Mouse (Mus musculus) megakaryocyte, embryonic 14.5 days (primary cell): ENCODE measurements at regions not wholly inside any gene's neighbourhood (a gene's known extent, or its start where the extent isn't known, plus 50 kb on each side); places are given as distances from the start of the nearest gene placed in this dataset.

Source experiments
- H3K27me3 ChIP-seq: replicated peaks from 2 replicates; pipeline ENCODE3; 2012; ENCODE audit warnings: inconsistent platforms
- H3K36me3 ChIP-seq: replicated peaks from 2 replicates; pipeline ENCODE3; 2012; ENCODE audit warnings: low read length, inconsistent platforms, mixed read lengths
- H3K4me1 ChIP-seq: 2 replicates; pipeline ENCODE4 v1.6.1; 2012; ENCODE audit warnings: inconsistent platforms
- H3K4me3 ChIP-seq: replicated peaks from 2 replicates; pipeline ENCODE3; 2012; ENCODE audit warnings: moderate library complexity, mild to moderate bottlenecking, inconsistent platforms
- H3K9me3 ChIP-seq: 2 replicates; pipeline ENCODE4 v1.6.1; 2012; ENCODE audit warnings: inconsistent platforms
- FLI1 ChIP-seq: IDR thresholded peaks from 2 replicates; pipeline ENCODE4 v1.6.1; 2012; ENCODE audit warnings: low read length, inconsistent platforms, mixed read lengths
- GATA1 ChIP-seq: IDR thresholded peaks from 3 replicates; pipeline ENCODE4 v1.6.1; 2012; ENCODE audit warnings: mixed read lengths, low read length, inconsistent platforms, borderline replicate concordance

DNA sequence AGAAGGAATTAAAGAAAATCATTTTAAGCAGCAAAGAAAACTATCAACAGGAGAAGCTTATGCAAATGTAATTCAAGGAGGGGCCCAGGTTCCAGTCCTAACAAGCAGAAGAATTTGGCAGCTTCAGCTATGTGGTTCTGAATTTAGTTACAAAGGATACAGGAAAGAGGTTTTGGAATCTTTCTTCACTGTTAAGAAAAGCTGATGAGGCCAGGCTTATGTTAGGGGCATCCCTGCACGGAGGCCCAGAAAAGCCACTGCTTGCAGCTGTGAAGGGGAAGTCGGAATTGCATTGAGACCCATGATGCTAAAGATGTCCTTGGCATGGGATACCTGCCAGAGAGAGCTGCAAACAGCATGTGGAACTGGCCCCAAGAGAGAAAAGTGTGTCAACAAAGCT lies 114.9 kb upstream of the Cops8 start:
- no peak overlapping the region for H3K4me3 ChIP-seq
- peaks cover 19% of the 10 kb centered on the region; the same call in 1 of the 2 replicates for H3K9me3 ChIP-seq
- H3K27me3 ChIP-seq: no peaks in the 10 kb centered on the region

DNA sequence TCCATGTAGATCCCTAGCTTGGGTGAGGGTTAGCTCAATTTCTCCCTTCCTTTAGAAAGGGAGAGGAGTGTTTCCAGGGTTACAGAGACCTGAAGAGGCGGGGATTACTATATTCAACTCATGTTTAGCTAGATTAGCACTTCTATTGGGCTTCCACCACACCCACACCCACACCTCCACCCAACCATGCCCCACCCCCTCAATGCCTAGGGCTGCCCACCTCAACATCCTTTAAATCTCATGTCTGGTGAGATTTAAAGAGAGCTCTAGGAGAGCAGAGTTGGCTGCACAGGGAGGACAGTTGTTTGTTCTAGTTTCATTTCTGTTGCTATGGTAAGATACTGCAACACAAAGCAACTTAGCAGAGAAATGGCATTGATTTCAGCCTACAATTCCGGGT lies 113.8 kb upstream of the Cops8 start:
- TF ChIP-seq FLI1 (no peak), GATA1 (no peak)
- no peaks in the 10 kb centered on the region for H3K27me3 ChIP-seq
- no peaks in the 10 kb centered on the region for H3K36me3 ChIP-seq
- no peaks in the 10 kb centered on the region for H3K4me1 ChIP-seq
- peaks cover 19% of the 10 kb centered on the region; the same call in 1 of the 2 replicates for H3K9me3 ChIP-seq
- no peak overlapping the region for H3K4me3 ChIP-seq

More for the DNA sequence above, 114.9 kb upstream of the Cops8 start:
- Histone ChIP-seq H3K4me1 (no peaks in the 10 kb centered on the region), H3K36me3 (no peaks in the 10 kb centered on the region)
- TF ChIP-seq GATA1: no peak
- TF ChIP-seq FLI1: no peak

DNA sequence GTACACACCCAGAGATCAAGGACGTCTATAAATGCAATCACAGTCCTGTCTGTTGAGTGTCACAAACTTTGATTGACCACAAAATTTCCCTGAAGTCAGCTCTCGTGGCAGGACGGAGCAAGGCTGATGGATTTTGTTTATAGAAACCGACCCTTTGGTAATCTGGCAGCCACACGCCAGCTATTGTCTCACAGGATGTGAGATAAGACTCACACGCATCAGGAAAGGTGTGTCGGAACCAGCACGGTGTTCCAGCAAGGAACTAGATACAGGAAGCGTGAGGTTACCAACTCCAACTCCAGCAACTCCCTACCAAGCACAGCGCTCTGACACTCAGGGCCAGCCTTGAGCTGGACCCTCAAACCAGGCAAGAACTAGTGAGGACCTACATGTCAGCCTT lies 112.4 kb upstream of the Cops8 start:
- H3K27me3 ChIP-seq: no peaks in the 10 kb centered on the region
- H3K4me3 ChIP-seq: no peak overlapping the region
- H3K9me3 ChIP-seq: peaks cover 16% of the 10 kb centered on the region; the same call in 1 of the 2 replicates
- TF ChIP-seq GATA1: no peak
- TF ChIP-seq FLI1: no peak
- H3K4me1 ChIP-seq: no peaks in the 10 kb centered on the region
- H3K36me3 ChIP-seq: no peaks in the 10 kb centered on the region

DNA sequence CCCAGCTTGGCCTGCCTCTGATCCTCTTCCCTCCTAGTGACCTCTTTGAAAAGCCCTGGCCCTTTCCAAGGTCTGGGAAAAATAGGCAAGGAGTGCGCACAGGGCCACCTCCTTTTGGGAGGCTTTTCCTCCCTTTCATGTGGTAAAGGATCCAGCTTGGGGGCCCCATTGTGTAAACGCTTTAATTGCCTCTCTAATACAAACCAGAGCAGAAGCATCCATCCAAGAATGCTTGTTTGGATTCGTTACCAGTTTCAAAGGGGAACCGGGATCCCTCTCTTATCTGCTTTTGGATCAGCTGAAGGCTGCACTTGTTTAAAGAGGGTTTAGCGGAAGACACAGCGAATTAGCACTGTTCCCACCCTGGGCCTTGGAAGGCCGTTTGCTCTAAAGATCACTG lies 109.3 kb upstream of the Cops8 start:
- H3K27me3 ChIP-seq: no peaks in the 10 kb centered on the region
- TF ChIP-seq FLI1: no peak
- TF ChIP-seq GATA1: no peak
- no peaks in the 10 kb centered on the region for H3K36me3 ChIP-seq
- H3K4me3 ChIP-seq: no peak overlapping the region
- H3K4me1 ChIP-seq: no peaks in the 10 kb centered on the region
- peaks cover 21% of the 10 kb centered on the region for H3K9me3 ChIP-seq

DNA sequence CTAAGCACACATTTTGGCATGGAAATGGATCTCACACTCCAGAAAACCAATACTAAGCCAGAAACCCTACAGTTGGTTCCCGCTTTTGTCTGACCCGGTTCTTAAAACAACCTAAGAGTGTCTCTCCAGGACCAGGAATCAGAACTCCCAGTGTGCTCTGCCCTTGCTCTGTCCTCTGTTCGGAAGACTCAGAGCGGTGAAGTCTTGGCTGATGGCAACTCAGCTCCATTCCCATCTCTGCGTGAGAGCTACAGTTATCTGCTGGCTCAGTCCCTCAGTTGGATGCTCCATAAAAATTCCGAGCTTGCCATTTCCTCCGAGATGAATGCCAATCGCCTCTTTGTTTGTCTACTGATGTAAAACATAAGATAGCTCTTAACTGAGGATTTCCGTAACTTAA lies 107.6 kb upstream of the Cops8 start:
- no peak for TF ChIP-seq FLI1
- no peak for TF ChIP-seq GATA1
- H3K36me3 ChIP-seq: no peaks in the 10 kb centered on the region
- H3K4me1 ChIP-seq: no peaks in the 10 kb centered on the region
- H3K4me3 ChIP-seq: no peak overlapping the region
- no peaks in the 10 kb centered on the region for H3K27me3 ChIP-seq
- peaks cover 32% of the 10 kb centered on the region for H3K9me3 ChIP-seq

DNA sequence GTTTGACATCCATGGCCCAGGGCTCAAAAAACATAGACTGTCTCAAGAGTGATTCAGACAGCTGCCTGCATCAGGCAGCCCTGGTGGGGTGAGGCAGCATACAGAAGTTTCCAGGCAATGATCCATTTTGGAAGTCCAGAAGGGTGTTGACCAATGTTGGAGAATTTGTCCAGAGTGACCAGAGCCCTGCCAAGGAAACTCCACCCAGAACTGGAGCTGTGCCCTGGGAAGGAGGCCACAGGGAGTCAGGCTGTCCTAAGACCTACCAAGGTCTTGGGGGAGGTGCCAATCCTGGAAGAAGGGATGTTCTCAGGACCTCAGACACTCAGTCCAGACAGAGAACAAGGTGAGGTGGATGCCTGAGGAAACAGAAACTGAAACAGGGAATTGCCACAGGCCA lies 105.2 kb upstream of the Cops8 start:
- Histone ChIP-seq H3K9me3 (peaks cover 49% of the 10 kb centered on the region), H3K4me1 (no peaks in the 10 kb centered on the region), H3K36me3 (no peaks in the 10 kb centered on the region), H3K27me3 (no peaks in the 10 kb centered on the region), H3K4me3 (no peak overlapping the region)
- TF ChIP-seq GATA1 (no peak), FLI1 (no peak)

DNA sequence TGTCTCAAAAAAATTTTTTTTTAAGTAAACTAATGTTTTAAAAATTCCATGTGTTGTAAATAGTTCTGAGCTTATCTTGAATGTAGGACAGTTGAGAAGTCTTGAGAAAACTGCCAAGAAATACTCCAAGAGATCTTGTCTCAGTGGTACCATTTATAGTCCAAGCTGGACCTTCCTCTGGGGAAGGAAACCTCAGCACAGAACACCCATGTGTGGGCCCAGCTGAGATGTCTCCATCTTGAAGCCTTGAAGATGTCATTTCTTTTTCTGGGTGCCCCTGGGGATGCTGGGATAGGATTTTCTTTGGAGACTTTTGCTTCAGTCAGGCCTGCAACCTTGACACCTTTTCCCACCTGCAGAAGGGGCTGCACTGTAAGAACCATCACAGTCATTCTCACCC lies 101.4 kb upstream of the Cops8 start:
- H3K9me3 ChIP-seq: peaks cover 57% of the 10 kb centered on the region
- no peak for TF ChIP-seq FLI1
- no peak overlapping the region for H3K4me3 ChIP-seq
- no peaks in the 10 kb centered on the region for H3K36me3 ChIP-seq
- no peaks in the 10 kb centered on the region for H3K27me3 ChIP-seq
- peaks cover 6% of the 10 kb centered on the region for H3K4me1 ChIP-seq

DNA sequence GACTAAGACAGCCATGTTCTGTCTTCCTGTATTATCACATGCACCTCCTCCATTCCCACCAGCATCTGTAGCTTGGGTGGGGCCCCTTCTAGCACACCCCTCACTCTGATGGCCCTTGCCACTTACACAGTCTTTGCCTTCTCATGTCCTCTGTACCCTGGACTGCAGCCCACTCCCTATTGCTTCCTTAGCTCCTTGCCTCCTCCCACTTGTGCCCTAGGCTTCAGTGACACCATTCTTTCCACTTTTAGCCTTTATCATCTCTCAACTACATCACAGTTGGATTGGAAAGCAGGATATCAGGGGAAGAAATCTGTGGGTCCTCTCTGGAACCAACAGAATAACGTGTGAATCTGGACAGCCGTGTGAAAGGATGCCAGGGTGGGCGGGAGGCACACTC lies 100.4 kb upstream of the Cops8 start:
- Histone ChIP-seq H3K36me3 (no peaks in the 10 kb centered on the region), H3K4me1 (peaks cover 6% of the 10 kb centered on the region), H3K4me3 (no peak overlapping the region), H3K27me3 (no peaks in the 10 kb centered on the region), H3K9me3 (peaks cover 51% of the 10 kb centered on the region)
- TF ChIP-seq FLI1: no peak
- TF ChIP-seq GATA1: no peak

DNA sequence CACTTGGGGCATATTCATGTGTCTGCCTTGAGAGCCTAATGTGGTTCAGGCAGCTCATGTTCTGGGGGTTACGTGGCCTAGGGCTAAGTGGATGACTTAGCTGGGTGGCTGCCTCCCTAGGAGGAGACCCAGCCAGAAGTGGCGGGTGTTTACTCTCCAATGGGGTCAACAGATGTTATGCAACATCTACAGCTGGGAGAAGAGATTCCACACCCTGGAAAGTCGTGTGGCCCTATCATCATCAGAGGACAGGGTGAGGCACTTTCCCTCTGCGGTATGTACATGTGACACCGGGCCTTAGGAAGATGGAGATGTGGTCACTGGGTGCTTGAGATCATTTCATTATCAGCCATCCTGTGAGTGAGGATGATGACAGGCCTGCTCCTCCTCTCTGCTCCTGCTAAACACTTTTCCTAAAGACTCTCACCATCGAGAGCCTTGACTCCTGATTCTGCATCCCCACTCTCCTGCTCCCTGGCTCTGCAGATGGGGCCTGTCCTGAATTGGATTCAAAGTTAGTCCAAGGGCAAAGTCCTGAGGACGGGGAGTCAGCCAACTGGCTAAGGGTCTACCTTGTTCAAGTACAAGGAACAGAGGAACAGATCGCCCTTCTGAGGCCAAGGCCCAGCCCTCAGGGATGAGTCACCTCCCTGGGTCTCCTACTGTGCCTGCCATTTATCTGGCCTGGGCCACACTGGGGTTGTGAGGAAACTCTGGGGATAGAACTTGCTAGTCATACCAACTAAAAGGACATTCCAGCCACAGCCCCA lies 99.8 kb upstream of the Cops8 start:
- TF ChIP-seq GATA1 (no peak), FLI1 (no peak)
- H3K9me3 ChIP-seq: peaks cover 45% of the 10 kb centered on the region
- peaks cover 6% of the 10 kb centered on the region for H3K4me1 ChIP-seq
- H3K36me3 ChIP-seq: no peaks in the 10 kb centered on the region
- no peak overlapping the region for H3K4me3 ChIP-seq
- no peaks in the 10 kb centered on the region for H3K27me3 ChIP-seq

DNA sequence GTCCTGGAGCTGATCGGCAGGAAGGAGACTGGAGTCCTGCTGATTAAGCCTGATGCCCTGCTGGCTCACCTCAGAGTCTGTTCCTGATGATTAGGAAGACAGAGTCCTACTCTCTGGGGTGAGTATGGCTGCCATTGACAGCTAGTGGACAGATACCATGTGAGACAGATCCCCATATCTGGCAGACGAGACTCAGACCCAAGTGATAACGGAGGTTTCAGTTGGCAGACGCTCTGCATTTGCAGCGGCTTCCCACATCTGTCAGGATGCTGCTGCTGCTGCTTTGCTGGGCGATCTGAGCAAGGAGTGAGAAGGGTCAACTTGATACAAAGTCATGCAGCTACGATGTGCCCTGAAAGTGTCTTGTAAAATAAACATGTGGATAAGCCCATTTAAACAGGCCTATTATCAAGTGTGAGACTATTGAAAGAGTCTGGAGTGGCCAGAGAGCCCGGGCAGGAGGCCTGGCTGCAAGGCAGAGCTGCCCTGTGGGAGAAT lies 98.1 kb upstream of the Cops8 start:
- Histone ChIP-seq H3K36me3 (no peaks in the 10 kb centered on the region), H3K4me3 (no peak overlapping the region), H3K9me3 (peaks cover 40% of the 10 kb centered on the region), H3K27me3 (no peaks in the 10 kb centered on the region), H3K4me1 (peaks cover 6% of the 10 kb centered on the region)
- TF ChIP-seq FLI1: no peak
- no peak for TF ChIP-seq GATA1
